Mouse (Mus musculus): Measurements from ENCODE around the gene 4930426L09Rik. TPM values are rescaled to one million over a fixed set of nuclear protein-coding genes. Genes with fewer than 3 reads are reported as not detected.

4930426L09Rik gene
- polyA plus RNA-seq, 1 experiment from 2014 or later, result 0.23 TPM

DNA sequence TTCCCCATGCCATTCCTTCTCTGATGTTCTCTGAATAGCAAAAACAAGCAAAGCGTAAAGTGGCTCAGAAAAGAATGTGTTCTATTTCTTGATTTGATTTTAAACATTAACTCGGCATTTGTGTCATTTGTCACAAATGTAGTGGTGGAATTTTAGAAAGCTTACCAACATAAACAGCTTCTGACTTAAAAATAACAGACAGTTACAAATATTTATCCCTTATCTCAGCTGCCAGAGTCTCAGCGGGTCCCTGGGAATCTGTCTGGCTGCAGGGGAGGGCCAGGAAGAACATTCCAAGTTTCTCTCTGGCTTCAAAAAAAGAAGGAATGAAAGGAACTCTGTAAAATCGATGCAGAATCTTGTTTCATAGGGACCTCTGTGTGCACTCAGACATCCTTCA lies 39.3 kb downstream of the 4930426L09Rik start:
- 19% methylated on average over 4 of the region's 4 CpGs for WGBS
- Histone ChIP-seq H3K36me3 (no peaks in the 10 kb centered on the region), H3K9me3 (no peaks in the 10 kb centered on the region), H3K4me3 (replicated peaks) (no peak overlapping the region), H3K27me3 (replicated peaks) (no peaks in the 10 kb centered on the region), H3K27ac (0 out of 2 replicates have a peak overlapping the region, but pooled peaks have one; percentile 78), H3K4me2 (no peak overlapping the region), H3K4me1 (0 out of 2 replicates have a peak, but pooled peaks cover 2% of the 10 kb centered on the region), H3K9ac (no peak overlapping the region)
- ATAC-seq (ENCODE audit: insufficient read depth, low FRiP score, low read depth), result no peak

DNA sequence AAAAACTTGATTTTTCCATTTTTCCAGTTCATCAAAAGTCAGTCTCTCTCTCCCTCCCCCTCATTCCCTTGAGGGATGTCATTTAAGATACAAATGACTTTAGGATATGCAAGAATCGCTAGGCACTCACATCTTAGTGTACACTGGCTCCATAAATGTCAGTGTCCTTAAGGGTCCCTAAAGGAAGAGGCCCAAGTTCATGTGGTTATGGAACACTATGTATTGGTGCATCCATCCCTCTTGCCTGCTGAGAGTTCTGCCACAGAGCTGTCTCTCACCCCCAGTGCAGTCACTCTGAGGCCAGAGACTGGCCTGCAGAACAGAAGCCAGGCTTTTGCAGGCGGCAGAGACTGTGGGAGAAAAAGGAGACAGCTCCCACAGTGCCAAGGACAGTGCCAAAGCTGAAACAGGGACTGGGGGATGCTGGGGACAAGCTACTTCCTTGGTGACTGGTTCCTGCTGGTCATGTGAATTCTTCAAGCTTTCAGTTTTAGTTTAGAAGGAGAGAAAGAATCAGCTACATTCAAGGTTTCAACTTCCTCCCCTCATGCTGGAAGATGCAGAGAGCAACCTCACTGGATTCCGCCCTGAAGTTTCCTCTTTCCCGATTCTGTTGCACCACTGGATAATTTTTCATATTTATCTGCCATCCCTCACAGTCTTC lies 39.9 kb downstream of the 4930426L09Rik start:
- no peak for ATAC-seq (ENCODE audit: insufficient read depth, low FRiP score, low read depth)
- 46% methylated on average over 4 of the region's 4 CpGs for WGBS
- Histone ChIP-seq H3K36me3 (no peaks in the 10 kb centered on the region), H3K9ac (no peak overlapping the region), H3K4me3 (replicated peaks) (no peak overlapping the region), H3K9me3 (no peaks in the 10 kb centered on the region), H3K4me1 (0 out of 2 replicates have a peak, but pooled peaks cover 2% of the 10 kb centered on the region), H3K27ac (peak overlapping the region; percentile 78), H3K27me3 (replicated peaks) (no peaks in the 10 kb centered on the region), H3K4me2 (no peak overlapping the region)

DNA sequence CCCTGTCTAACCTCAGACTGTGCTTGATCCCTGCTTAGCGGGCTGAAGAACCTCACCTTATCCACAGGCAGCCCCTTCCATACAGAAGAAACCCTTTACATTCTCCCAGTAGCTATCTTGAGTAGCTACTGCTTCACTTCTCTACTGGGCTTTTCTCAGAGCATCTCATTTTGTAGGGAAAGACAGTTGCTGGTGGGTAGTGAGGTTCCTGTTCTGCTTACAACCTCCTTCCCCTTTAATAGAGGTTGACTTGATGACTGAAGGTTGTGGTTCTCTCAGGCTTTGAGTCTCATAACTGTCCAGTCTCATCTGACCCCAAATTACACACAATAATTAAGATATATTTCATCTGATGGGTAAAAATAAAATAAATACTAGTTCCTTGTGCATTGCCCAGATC lies 50.1 kb downstream of the 4930426L09Rik start:
- Histone ChIP-seq H3K27ac (no peak overlapping the region), H3K4me2 (no peak overlapping the region), H3K27me3 (replicated peaks) (no peaks in the 10 kb centered on the region), H3K9ac (no peak overlapping the region), H3K4me1 (0 out of 2 replicates have a peak, but pooled peaks cover 2% of the 10 kb centered on the region), H3K4me3 (replicated peaks) (no peak overlapping the region), H3K36me3 (no peaks in the 10 kb centered on the region), H3K9me3 (no peaks in the 10 kb centered on the region)
- ATAC-seq (ENCODE audit: insufficient read depth, low FRiP score, low read depth), result no peak
- WGBS, result 87% methylated on average over 1 of the region's 1 CpGs

DNA sequence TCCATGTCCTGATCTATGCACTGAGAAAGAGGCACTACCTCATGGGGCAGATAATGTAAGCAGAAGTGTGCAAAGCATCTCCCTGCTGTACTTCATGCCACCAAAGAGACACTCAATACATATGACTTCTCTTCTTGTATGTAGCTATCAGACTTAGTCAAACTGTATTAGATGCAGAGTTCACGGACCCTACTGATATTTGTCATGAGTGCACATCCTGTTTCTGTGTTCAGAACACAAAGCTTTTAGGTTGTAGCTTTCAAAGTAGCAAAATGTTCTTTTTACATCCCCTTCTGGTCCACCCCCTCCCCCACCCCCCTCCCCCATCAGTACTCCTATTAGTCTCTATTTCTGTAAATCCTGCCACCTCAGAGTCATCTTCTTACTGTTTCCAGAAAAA lies 51.2 kb downstream of the 4930426L09Rik start:
- H3K27me3 ChIP-seq (replicated peaks), result no peaks in the 10 kb centered on the region
- H3K36me3 ChIP-seq, result no peaks in the 10 kb centered on the region
- no peaks in the 10 kb centered on the region for H3K9me3 ChIP-seq
- H3K4me2 ChIP-seq, result no peak overlapping the region
- no peak overlapping the region for H3K9ac ChIP-seq
- H3K4me1 ChIP-seq, result 0 out of 2 replicates have a peak, but pooled peaks cover 2% of the 10 kb centered on the region
- ATAC-seq (ENCODE audit: insufficient read depth, low FRiP score, low read depth), result no peak
- no peak overlapping the region for H3K27ac ChIP-seq
- 90% methylated on average over 1 of the region's 1 CpGs for WGBS
- no peak overlapping the region for H3K4me3 ChIP-seq (replicated peaks)

Other genes with a start within 250 kb of the 4930426L09Rik start
- gene Pip4k2a, start 217 bp upstream of the 4930426L09Rik start, polyA plus RNA-seq (2015; fragmentation: Nextera tagmentation; extraction: Ambion mirVana), result 11.8 and 12.4 TPM in 2 replicates
- 0.09 and 0.14 TPM in 2 replicates for gene Armc3, start 201.0 kb downstream of the 4930426L09Rik start, polyA plus RNA-seq (2015; fragmentation: Nextera tagmentation; extraction: Ambion mirVana)

Data from stomach, embryonic 15.5 days (tissue).